In the genomic region with DNA sequence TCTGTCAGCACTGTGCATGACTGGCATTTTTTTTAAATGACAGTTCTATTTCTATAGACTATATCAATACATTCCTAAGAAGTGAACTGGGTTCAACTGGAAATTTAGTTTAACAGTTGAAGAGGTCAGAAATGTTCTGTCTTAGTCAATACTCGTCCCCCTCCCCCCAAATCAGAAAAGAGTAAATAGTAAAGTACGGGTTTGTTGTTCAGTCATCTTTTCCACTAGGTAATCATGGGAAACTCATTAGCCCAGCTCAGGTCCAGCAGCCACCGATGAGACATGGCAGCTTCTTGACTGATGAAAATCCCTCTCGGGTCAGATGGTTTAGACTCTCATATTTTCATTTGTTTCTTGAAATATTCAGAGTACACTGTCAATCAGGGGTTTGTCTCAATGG, we compare ENCODE assay signal across 25 mouse cellular contexts.
"Had no signal": no experiment of that assay in that cellular context is flagged by ENCODE, and none has a peak within 500 bp of the region (broad histone marks: within the 10 kb centered on the region; RNA-seq: fewer than 3 reads in every experiment).

No protein-coding gene starts in this region.

- H3K27ac ChIP-seq: embryonic facial prominence, embryonic 10.5 days; embryonic facial prominence, embryonic 12.5 days; embryonic facial prominence, embryonic 13.5 days; embryonic facial prominence, embryonic 15.5 days; forebrain, embryonic 10.5 days; forebrain, embryonic 12.5 days; forebrain, embryonic 13.5 days; forebrain, embryonic 15.5 days; gastrocnemius, adult 2 months; heart, adult 2 months had no signal

- H3K4me2 ChIP-seq: embryonic facial prominence, embryonic 12.5 days; embryonic facial prominence, embryonic 13.5 days; embryonic facial prominence, embryonic 15.5 days; forebrain, embryonic 12.5 days; forebrain, embryonic 13.5 days; forebrain, embryonic 15.5 days had no signal

- H3K36me3 ChIP-seq: embryonic facial prominence, embryonic 10.5 days; embryonic facial prominence, embryonic 12.5 days; embryonic facial prominence, embryonic 13.5 days; embryonic facial prominence, embryonic 15.5 days; forebrain, embryonic 10.5 days; forebrain, embryonic 12.5 days; forebrain, embryonic 15.5 days had no signal

- H3K4me1 ChIP-seq: embryonic facial prominence, embryonic 12.5 days; embryonic facial prominence, embryonic 13.5 days; embryonic facial prominence, embryonic 15.5 days; forebrain, embryonic 10.5 days; forebrain, embryonic 12.5 days; forebrain, embryonic 13.5 days had no signal

- H3K9me3 ChIP-seq: embryonic facial prominence, embryonic 10.5 days; embryonic facial prominence, embryonic 12.5 days; embryonic facial prominence, embryonic 13.5 days; embryonic facial prominence, embryonic 15.5 days; forebrain, embryonic 10.5 days; forebrain, embryonic 12.5 days; forebrain, embryonic 13.5 days; forebrain, embryonic 15.5 days had no signal

- H3K9ac ChIP-seq: embryonic facial prominence, embryonic 12.5 days; embryonic facial prominence, embryonic 13.5 days; embryonic facial prominence, embryonic 15.5 days; forebrain, embryonic 12.5 days; forebrain, embryonic 13.5 days; forebrain, embryonic 15.5 days; forebrain, postnatal 0 days had no signal

- H3K27me3 ChIP-seq: embryonic facial prominence, embryonic 12.5 days; embryonic facial prominence, embryonic 13.5 days; embryonic facial prominence, embryonic 15.5 days; forebrain, embryonic 12.5 days; forebrain, embryonic 13.5 days; forebrain, embryonic 15.5 days had no signal

- DNase-seq: cerebellum, adult 9-10 months; cerebellum, adult 9-11 months; cerebellum, postnatal 10 days; cerebellum, postnatal 14 days; cerebellum, postnatal 25 days; cerebellum, postnatal 36 days; embryo, embryonic 11 days; gastrocnemius, adult 2 months; gastrocnemius, postnatal 10 days; gastrocnemius, postnatal 14 days; gastrocnemius, postnatal 25 days; gastrocnemius, postnatal 36 days; heart, adult 11 months; heart, adult 18-20 months had no signal

- H3K4me3 ChIP-seq: embryonic facial prominence, embryonic 10.5 days; embryonic facial prominence, embryonic 12.5 days; embryonic facial prominence, embryonic 13.5 days; embryonic facial prominence, embryonic 15.5 days; erythroblast, embryonic 14.5 days; forebrain, embryonic 10.5 days; forebrain, embryonic 12.5 days; forebrain, embryonic 13.5 days; forebrain, embryonic 15.5 days; gastrocnemius, adult 2 months; heart, adult 2 months had no signal
